Mouse (Mus musculus): Measurements from ENCODE around the gene Cnnm4. TPM values are rescaled to one million over a fixed set of nuclear protein-coding genes. Genes with fewer than 3 reads are reported as not detected.
"Not testable (repeated sequence)": the region's sequence is repeated elsewhere in the genome, so short reads cannot be mapped to it uniquely, and the experiment has no call there.

The Cnnm4 gene
- polyA plus RNA-seq, 1 experiment: 5.5 TPM

GRCm38 (mm10) chr1:36513718-36514117 is 42.3 kb downstream of the Cnnm4 start:
- DNase-seq (ENCODE audit: low read depth): no peak

GRCm38 (mm10) chr1:36518259-36518658 is 46.8 kb downstream of the Cnnm4 start:
- no peak for DNase-seq (ENCODE audit: low read depth)

- DNase-seq (ENCODE audit: low read depth): no peak
Measured at GRCm38 (mm10) chr1:36519626-36520025, 48.2 kb downstream of the Cnnm4 start.

- DNase-seq (ENCODE audit: low read depth): no peak
Measured at GRCm38 (mm10) chr1:36522210-36522609, 50.8 kb downstream of the Cnnm4 start.

- no peak for DNase-seq (ENCODE audit: low read depth)
Measured at GRCm38 (mm10) chr1:36523332-36524013, 52.1 kb downstream of the Cnnm4 start.

- DNase-seq (ENCODE audit: low read depth): no peak
Measured at GRCm38 (mm10) chr1:36524058-36524457, 52.6 kb downstream of the Cnnm4 start.

- DNase-seq (ENCODE audit: low read depth): no peak
Measured at GRCm38 (mm10) chr1:36525774-36526173, 54.4 kb downstream of the Cnnm4 start.

- DNase-seq (ENCODE audit: low read depth): no peak
Measured at GRCm38 (mm10) chr1:36526903-36527302, 55.5 kb downstream of the Cnnm4 start.

- DNase-seq (ENCODE audit: low read depth): no peak
Measured at GRCm38 (mm10) chr1:36528351-36528750, 56.9 kb downstream of the Cnnm4 start.

- DNase-seq (ENCODE audit: low read depth): no peak
Measured at GRCm38 (mm10) chr1:36529274-36529673, 57.9 kb downstream of the Cnnm4 start.

- DNase-seq (ENCODE audit: low read depth): no peak
Measured at GRCm38 (mm10) chr1:36529875-36530274, 58.5 kb downstream of the Cnnm4 start.

GRCm38 (mm10) chr1:36530485-36530884 is 59.1 kb downstream of the Cnnm4 start:
- DNase-seq (ENCODE audit: low read depth): no peak

- no peak for DNase-seq (ENCODE audit: low read depth)
Measured at GRCm38 (mm10) chr1:36530962-36531361, 59.5 kb downstream of the Cnnm4 start.

GRCm38 (mm10) chr1:36531461-36531860 is 60.0 kb downstream of the Cnnm4 start:
- DNase-seq (ENCODE audit: low read depth): no peak

GRCm38 (mm10) chr1:36533546-36533945 is 62.1 kb downstream of the Cnnm4 start:
- no peak for DNase-seq (ENCODE audit: low read depth)

- no peak for DNase-seq (ENCODE audit: low read depth)
Measured at GRCm38 (mm10) chr1:36534595-36535058, 63.2 kb downstream of the Cnnm4 start.

GRCm38 (mm10) chr1:36535477-36536396 is 64.3 kb downstream of the Cnnm4 start:
- no peak for DNase-seq (ENCODE audit: low read depth)

GRCm38 (mm10) chr1:36536397-36536728 is 64.9 kb downstream of the Cnnm4 start:
- no peak for DNase-seq (ENCODE audit: low read depth)

GRCm38 (mm10) chr1:36536783-36537182 is 65.4 kb downstream of the Cnnm4 start, which contains the start of gene Ankrd23:
Ankrd23 (minus strand) TSS chr1:36536883.
- not testable (repeated sequence) for DNase-seq (ENCODE audit: low read depth)

GRCm38 (mm10) chr1:36538727-36539126 is 67.3 kb downstream of the Cnnm4 start:
- DNase-seq (ENCODE audit: low read depth): no peak

- no peak for DNase-seq (ENCODE audit: low read depth)
Measured at GRCm38 (mm10) chr1:36539186-36539585, 67.8 kb downstream of the Cnnm4 start, which contains the start of gene Gm42417. Gm42417 (minus strand) TSS chr1:36539429.

- DNase-seq (ENCODE audit: low read depth): no peak
Measured at GRCm38 (mm10) chr1:36540132-36540531, 68.7 kb downstream of the Cnnm4 start.

GRCm38 (mm10) chr1:36540807-36541206 is 69.4 kb downstream of the Cnnm4 start:
- DNase-seq (ENCODE audit: low read depth): no peak
